Mouse (Mus musculus) erythroblast, embryonic 14.5 days (primary cell): Measurements from ENCODE around the gene Mmp27.

Experiments
- GATA1 ChIP-seq: IDR thresholded peaks from 2 replicates; pipeline ENCODE4 v1.6.1; 2012; ENCODE audit warnings: low read length, inconsistent platforms, mixed read lengths
- TAL1 ChIP-seq: IDR thresholded peaks from 3 replicates; pipeline ENCODE4 v1.6.1; 2012; ENCODE audit warnings: low read length, inconsistent platforms, mixed read lengths

DNA sequence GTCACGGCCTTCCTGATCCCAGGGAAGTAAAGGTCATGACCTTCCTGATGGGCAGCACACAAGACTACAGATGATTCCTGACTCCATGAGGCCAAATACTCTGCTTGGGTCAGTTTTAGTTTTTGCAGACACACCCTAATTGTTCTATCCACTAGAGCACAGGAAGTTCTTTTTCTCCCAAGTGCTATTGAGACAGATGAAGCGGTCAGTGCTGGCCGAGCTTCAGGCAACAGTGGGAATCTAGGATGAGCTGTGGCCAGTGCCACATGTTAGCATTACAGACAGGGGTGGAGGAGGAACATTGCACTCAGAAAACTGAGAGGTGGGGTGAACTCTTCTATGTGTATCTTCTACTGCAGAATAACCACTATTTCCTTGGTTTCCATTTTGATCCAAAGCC, 4.3 kb downstream of the Mmp27 start:
- no peak for TF ChIP-seq GATA1
- TF ChIP-seq TAL1, result no peak
